Mouse (Mus musculus) heart, postnatal 0 days (tissue): Measurements from ENCODE around the gene Adam1a. TPM values are rescaled to one million over a fixed set of nuclear protein-coding genes. Genes with fewer than 3 reads are reported as not detected.

Experiments used
- ATAC-seq: fragments of 200-750 bp; cut with Nextera tagmentation; 2 replicates; pipeline ENCODE4 v1.8.0; 2017; ENCODE audit warnings: low read depth, moderate number of reproducible peaks, moderate library complexity; ENCODE audit not compliant: insufficient read depth
- DNase-seq: peaks from one replicate; pipeline ENCODE4 v3.0.0-alpha.2; 2016; ENCODE audit warnings: low spot score
- H3K27ac ChIP-seq: fragments of 300-500 bp; sonication (generic); 2 replicates; pipeline ENCODE4 v1.5.1; 2014; ENCODE audit warnings: low read depth, mild to moderate bottlenecking
- H3K27me3 ChIP-seq: fragments of 300-500 bp; sonication (generic); 2 replicates; pipeline ENCODE4 v1.6.1; 2014; ENCODE audit warnings: low read length, mixed read lengths; ENCODE audit not compliant: control insufficient read depth, insufficient read depth
- H3K36me3 ChIP-seq: fragments of 300-500 bp; sonication (generic); replicated peaks from 2 replicates; pipeline ENCODE4 v1.6.1; 2014; ENCODE audit warnings: low read length, mixed read lengths; ENCODE audit not compliant: control insufficient read depth, insufficient read depth
- H3K4me1 ChIP-seq: fragments of 300-500 bp; sonication (generic); 2 replicates; pipeline ENCODE4 v1.6.1; 2014; ENCODE audit warnings: antibody characterized with exemption; ENCODE audit not compliant: control insufficient read depth, insufficient read depth
- H3K4me2 ChIP-seq: fragments of 300-500 bp; sonication (generic); 2 replicates; pipeline ENCODE4 v1.6.1; 2014; ENCODE audit warnings: low read depth, mild to moderate bottlenecking, low read length, moderate library complexity
- H3K4me3 ChIP-seq: fragments of 300-500 bp; sonication (generic); 2 replicates; pipeline ENCODE4 v1.5.1; 2014; ENCODE audit warnings: low read depth, low read length
- H3K9ac ChIP-seq: fragments of 300-500 bp; sonication (generic); replicated peaks from 2 replicates; pipeline ENCODE4 v1.6.1; 2014; ENCODE audit warnings: low read depth, low read length, mixed read lengths
- H3K9me3 ChIP-seq: fragments of 300-500 bp; sonication (generic); replicated peaks from 2 replicates; pipeline ENCODE4 v1.6.1; 2016; ENCODE audit warnings: low read length; ENCODE audit not compliant: control insufficient read depth
- CTCF ChIP-seq: IDR thresholded peaks from 2 replicates; pipeline ENCODE4 v1.5.1; 2016; ENCODE audit warnings: antibody characterized with exemption, control low read depth, low read depth
- EP300 ChIP-seq: IDR thresholded peaks from 2 replicates; pipeline ENCODE4 v1.6.1; 2016; ENCODE audit warnings: antibody characterized with exemption, low read depth
- WGBS: fragments of 180-500 bp; shearing (Covaris S2); extraction: QIAGEN DNeasy Blood & Tissue Kit; methylation state at CpG from one replicate; pipeline ENCODE4 v1.1.7; 2014; 5-methylcytosine and 5-hydroxymethylcytosine counted together
- polyA plus RNA-seq: library from polyadenylated mRNA; unstranded; fragments of >200 nt; fragmentation: Nextera tagmentation; extraction: Ambion mirVana; gene quantifications from 2 replicates; pipeline ENCODE4 v1.2.1, GENCODE M21; 2015
- total RNA-seq: library from RNA; depleted of rRNA; stranded (reverse); fragments of >200 nt; gene quantifications from 2 replicates; pipeline ENCODE4 v1.2.3, GENCODE M21; 2014; ENCODE audit warnings: low replicate concordance

Adam1a gene
- total and polyA plus RNA-seq, 2 experiments from 2014 or later, result 0.44 to 4.1 TPM

DNA sequence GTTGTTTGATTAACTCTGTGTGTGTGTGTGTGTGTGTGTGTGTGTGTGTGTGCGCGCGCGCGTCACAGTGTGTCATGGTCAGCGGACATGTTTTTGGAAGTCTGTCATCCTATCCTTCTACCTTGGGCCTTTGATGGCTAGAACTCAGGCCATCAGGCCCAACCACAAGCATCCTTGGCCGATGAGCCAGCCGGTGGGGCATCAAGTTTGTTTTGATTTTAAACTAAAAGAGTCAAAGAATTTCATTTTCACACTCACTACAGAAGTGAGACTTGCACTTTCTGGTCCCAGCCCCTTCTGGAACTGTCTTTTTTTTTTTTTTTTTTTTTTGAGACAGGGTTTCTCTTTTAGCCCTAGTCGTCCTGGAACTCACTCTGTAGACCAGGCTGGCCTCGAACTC is 39.7 kb upstream of the Adam1a start:
- no peaks in the 10 kb centered on the region for H3K9me3 ChIP-seq
- H3K27ac ChIP-seq, result no peak overlapping the region
- ATAC-seq (no peak), DNase-seq (no peak)
- H3K4me1 ChIP-seq, result peaks cover 10% of the 10 kb centered on the region; the same call in 1 of the 2 replicates
- no peak overlapping the region for H3K9ac ChIP-seq
- no peak overlapping the region for H3K4me3 ChIP-seq
- WGBS, result 92% methylated on average over 10 of the region's 10 CpGs
- H3K4me2 ChIP-seq, result no peak overlapping the region
- TF ChIP-seq CTCF (no peak), EP300 (no peak)
- H3K27me3 ChIP-seq, result no peaks in the 10 kb centered on the region
- H3K36me3 ChIP-seq, result 0 out of 2 replicates have a peak, but pooled peaks cover 5% of the 10 kb centered on the region

DNA sequence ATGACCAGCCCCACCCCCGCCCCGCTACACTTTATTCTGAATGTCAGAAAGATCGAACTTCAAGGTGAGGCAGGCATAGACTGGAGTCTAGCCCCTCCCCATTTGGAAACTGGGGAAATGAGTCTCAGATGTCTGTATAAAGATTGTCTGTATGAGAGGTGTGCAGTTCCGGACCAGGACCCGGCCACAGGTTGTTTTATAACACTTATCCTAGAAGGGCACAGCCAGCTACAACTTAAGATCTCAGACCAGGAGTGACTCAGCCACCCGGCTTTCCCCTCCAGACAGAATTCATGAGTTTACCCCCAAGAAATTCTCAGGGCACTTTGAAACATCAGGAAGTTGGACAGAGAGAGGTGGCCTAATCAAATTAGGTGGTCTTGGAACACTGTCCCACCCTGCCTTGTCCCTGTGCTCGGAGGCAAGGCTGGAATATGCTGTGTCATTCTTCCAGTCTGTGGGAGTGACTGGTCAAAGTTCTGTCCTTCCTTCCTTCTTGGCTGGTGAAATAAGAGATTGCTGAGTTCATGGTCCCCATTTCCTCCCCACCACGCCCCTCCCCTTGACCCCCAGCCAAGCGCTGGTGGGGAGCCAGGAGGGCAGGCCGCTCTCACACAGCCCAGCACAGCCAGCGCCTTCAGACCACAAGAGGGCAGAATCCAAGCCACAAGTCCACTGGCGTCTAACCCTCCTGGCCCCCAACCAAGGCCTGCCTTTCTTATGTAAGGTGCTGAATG is 38.7 kb upstream of the Adam1a start:
- no peaks in the 10 kb centered on the region for H3K27me3 ChIP-seq
- peak overlapping the region; percentile 10; the same call in 1 of the 2 replicates for H3K27ac ChIP-seq
- H3K4me1 ChIP-seq, result peaks cover 10% of the 10 kb centered on the region; the same call in 1 of the 2 replicates
- no peak overlapping the region for H3K4me3 ChIP-seq
- no peaks in the 10 kb centered on the region for H3K9me3 ChIP-seq
- DNase-seq, result peak; percentile 82
- H3K36me3 ChIP-seq, result peaks cover 13% of the 10 kb centered on the region; the same call in 1 of the 2 replicates
- TF ChIP-seq CTCF (peak; percentile 81), EP300 (no peak)
- peak; percentile 87 for ATAC-seq
- WGBS, result 50% methylated on average over 12 of the region's 12 CpGs
- H3K9ac ChIP-seq, result no peak overlapping the region
- no peak overlapping the region for H3K4me2 ChIP-seq

GRCm38 (mm10) chr5:121581945-121582344 is 36.7 kb upstream of the Adam1a start:
- H3K27ac ChIP-seq, result no peak overlapping the region
- H3K4me3 ChIP-seq, result no peak overlapping the region
- no peaks in the 10 kb centered on the region for H3K27me3 ChIP-seq
- H3K36me3 ChIP-seq, result peaks cover 15% of the 10 kb centered on the region; the same call in 1 of the 2 replicates
- H3K9ac ChIP-seq, result no peak overlapping the region
- no peaks in the 10 kb centered on the region for H3K9me3 ChIP-seq
- no peak overlapping the region for H3K4me2 ChIP-seq
- TF ChIP-seq EP300 (no peak), CTCF (no peak)
- ATAC-seq, result no peak
- H3K4me1 ChIP-seq, result peaks cover 10% of the 10 kb centered on the region; the same call in 1 of the 2 replicates
- WGBS, result 88% methylated on average over 8 of the region's 8 CpGs
- DNase-seq, result no peak

DNA sequence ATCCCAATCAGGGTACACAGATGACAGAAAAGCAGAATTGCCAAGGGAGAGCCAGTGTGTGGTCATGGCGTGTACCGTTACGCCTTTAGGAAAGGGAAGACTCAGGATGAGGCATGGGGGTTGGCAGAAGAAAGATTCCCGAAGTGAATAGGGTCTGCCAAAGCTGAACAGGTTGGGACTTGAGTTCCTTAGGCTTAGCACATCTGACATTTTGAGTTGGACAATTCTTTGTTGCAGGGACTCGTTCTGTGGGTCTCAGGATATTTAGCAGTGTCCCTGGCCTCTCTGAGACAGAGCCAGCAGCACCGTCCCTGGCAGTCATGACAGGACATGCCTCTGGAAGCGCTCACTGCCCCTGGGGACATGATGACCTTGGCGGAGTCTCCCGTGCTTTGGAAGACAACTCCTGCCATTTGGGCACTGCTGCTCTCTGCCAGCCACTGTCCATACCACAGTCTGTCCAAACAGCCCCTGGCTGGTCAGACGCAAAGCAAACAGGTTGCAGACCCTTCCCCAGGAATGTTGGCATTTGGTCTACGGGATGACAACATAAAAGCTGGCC is 31.7 kb upstream of the Adam1a start:
- ATAC-seq (no peak), DNase-seq (no peak)
- Histone ChIP-seq H3K27me3 (no peaks in the 10 kb centered on the region), H3K4me1 (no peaks in the 10 kb centered on the region), H3K27ac (peak overlapping the region; percentile 18; the same call in 1 of the 2 replicates), H3K4me3 (no peak overlapping the region), H3K9ac (no peak overlapping the region), H3K4me2 (no peak overlapping the region), H3K36me3 (peaks cover 24% of the 10 kb centered on the region), H3K9me3 (no peaks in the 10 kb centered on the region)
- TF ChIP-seq CTCF (no peak), EP300 (no peak)
- 67% methylated on average over 11 of the region's 11 CpGs for WGBS

DNA sequence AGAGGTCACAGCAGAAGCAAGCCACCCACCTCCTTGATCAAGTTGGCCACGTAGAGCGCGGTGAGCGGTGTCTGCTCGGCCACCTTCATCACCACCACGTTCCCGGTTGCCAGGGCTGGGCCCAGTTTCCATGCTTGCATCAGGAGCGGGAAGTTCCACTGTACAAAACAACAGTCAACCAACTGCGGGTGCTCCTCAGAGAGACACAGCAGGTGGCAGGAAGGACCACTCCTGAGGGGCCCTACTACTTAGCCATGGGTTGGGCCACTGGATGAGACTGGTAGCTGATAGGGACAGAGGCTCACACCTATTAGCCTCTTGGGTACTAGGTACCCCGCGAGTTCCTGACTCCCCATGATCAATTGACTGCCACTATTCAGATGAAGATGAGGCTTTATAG is 30.6 kb upstream of the Adam1a start:
- Histone ChIP-seq H3K9me3 (no peaks in the 10 kb centered on the region), H3K9ac (no peak overlapping the region), H3K4me3 (no peak overlapping the region), H3K4me2 (no peak overlapping the region), H3K4me1 (no peaks in the 10 kb centered on the region), H3K36me3 (peaks cover 27% of the 10 kb centered on the region), H3K27me3 (no peaks in the 10 kb centered on the region), H3K27ac (no peak overlapping the region)
- ATAC-seq (no peak), DNase-seq (no peak)
- WGBS, result 87% methylated on average over 11 of the region's 11 CpGs
- TF ChIP-seq CTCF, result no peak
- TF ChIP-seq EP300, result no peak
